Mouse (Mus musculus) left cerebral cortex, adult 11 months (tissue): ENCODE measurements around the gene Map3k4.
A peak's percentile ranks its signal among the peaks of the same experiment; 100 is the strongest.

Experiments used
- DNase-seq: peaks from one replicate; pipeline ENCODE4 v3.0.0; 2022; ENCODE audit warnings: low spot score

Gene Map3k4

GRCm38 (mm10) chr17:12318663-12319201 lies at the start of gene Map3k4:
Gene Map3k4 (minus strand): TSS chr17:12318796.
- DNase-seq = peak; percentile 87

GRCm38 (mm10) chr17:12367373-12367930 lies 48.9 kb upstream of the Map3k4 start:
- DNase-seq = peak; percentile 24

- peak; percentile 21 for DNase-seq
These were observed 45.8 kb upstream of the Map3k4 start for GRCm38 (mm10) chr17:12364426-12364735.

- DNase-seq = no peak
These were observed 45.2 kb upstream of the Map3k4 start for GRCm38 (mm10) chr17:12363601-12364425.

- no peak for DNase-seq
These were observed 41.3 kb upstream of the Map3k4 start for GRCm38 (mm10) chr17:12359876-12360275.

GRCm38 (mm10) chr17:12352781-12353180 lies 34.2 kb upstream of the Map3k4 start:
- no peak for DNase-seq

GRCm38 (mm10) chr17:12351564-12351963 lies 33.0 kb upstream of the Map3k4 start:
- DNase-seq = no peak

GRCm38 (mm10) chr17:12347462-12347861 lies 28.9 kb upstream of the Map3k4 start:
- DNase-seq = no peak

GRCm38 (mm10) chr17:12343702-12344376 lies 25.2 kb upstream of the Map3k4 start:
- no peak for DNase-seq

GRCm38 (mm10) chr17:12337156-12337555 lies 18.6 kb upstream of the Map3k4 start:
- no peak for DNase-seq

GRCm38 (mm10) chr17:12336073-12336868 lies 17.7 kb upstream of the Map3k4 start:
- no peak for DNase-seq

- no peak for DNase-seq
These were observed 16.5 kb upstream of the Map3k4 start for GRCm38 (mm10) chr17:12335115-12335514.

GRCm38 (mm10) chr17:12327847-12328518 lies 9.4 kb upstream of the Map3k4 start:
- no peak for DNase-seq

GRCm38 (mm10) chr17:12319786-12320185 lies 1.2 kb upstream of the Map3k4 start:
- DNase-seq = no peak

GRCm38 (mm10) chr17:12317954-12318651 lies 493 bp downstream of the Map3k4 start:
- DNase-seq = no peak

- DNase-seq = no peak
These were observed 1.0 kb downstream of the Map3k4 start for GRCm38 (mm10) chr17:12317607-12317953.

GRCm38 (mm10) chr17:12316251-12316650 lies 2.3 kb downstream of the Map3k4 start:
- DNase-seq = peak; percentile 37

GRCm38 (mm10) chr17:12312248-12312647 lies 6.3 kb downstream of the Map3k4 start:
- no peak for DNase-seq

- DNase-seq = no peak
These were observed 9.1 kb downstream of the Map3k4 start for GRCm38 (mm10) chr17:12309493-12309892.

GRCm38 (mm10) chr17:12309059-12309458 lies 9.5 kb downstream of the Map3k4 start:
- DNase-seq = no peak
